Mouse (Mus musculus) neural tube, embryonic 15.5 days (tissue): Measurements from ENCODE around the gene Cradd. TPM values are rescaled to one million over a fixed set of nuclear protein-coding genes. Genes with fewer than 3 reads are reported as not detected.

Source experiments
- ATAC-seq: fragments of 200-750 bp; cut with Nextera tagmentation; 2 replicates; pipeline ENCODE4 v1.8.0; 2017; ENCODE audit warnings: mild to moderate bottlenecking, moderate TSS enrichment, moderate library complexity; ENCODE audit not compliant: low FRiP score
- H3K27ac ChIP-seq: fragments of 300-500 bp; sonication (generic); replicated peaks from 2 replicates; pipeline ENCODE4 v1.5.1; 2015; ENCODE audit warnings: mild to moderate bottlenecking, inconsistent platforms
- H3K27me3 ChIP-seq: fragments of 300-500 bp; sonication (generic); replicated peaks from 2 replicates; pipeline ENCODE4 v1.6.1; 2015; ENCODE audit warnings: inconsistent platforms
- H3K36me3 ChIP-seq: fragments of 300-500 bp; sonication (generic); 2 replicates; pipeline ENCODE4 v1.6.1; 2015; ENCODE audit warnings: inconsistent platforms
- H3K4me1 ChIP-seq: fragments of 300-500 bp; sonication (generic); 2 replicates; pipeline ENCODE4 v1.6.1; 2015; ENCODE audit warnings: inconsistent platforms
- H3K4me2 ChIP-seq: fragments of 300-500 bp; sonication (generic); 2 replicates; pipeline ENCODE4 v1.6.1; 2015; ENCODE audit warnings: inconsistent platforms, mild to moderate bottlenecking, moderate library complexity
- H3K4me3 ChIP-seq: fragments of 300-500 bp; sonication (generic); replicated peaks from 2 replicates; pipeline ENCODE4 v1.5.1; 2015; ENCODE audit warnings: mild to moderate bottlenecking, inconsistent platforms
- H3K9ac ChIP-seq: fragments of 300-500 bp; sonication (generic); replicated peaks from 2 replicates; pipeline ENCODE4 v1.6.1; 2015; ENCODE audit warnings: mild to moderate bottlenecking, inconsistent platforms
- H3K9me3 ChIP-seq: fragments of 300-500 bp; sonication (generic); replicated peaks from 2 replicates; pipeline ENCODE4 v1.6.1; 2016; ENCODE audit warnings: inconsistent platforms
- WGBS: fragments of 180-500 bp; shearing (Covaris S2); methylation state at CpG from one replicate; pipeline ENCODE4 v1.1.7; 2015; ENCODE audit warnings: mixed read lengths; 5-methylcytosine and 5-hydroxymethylcytosine counted together
- polyA plus RNA-seq: library from polyadenylated mRNA; unstranded; fragments of >200 nt; fragmentation: Nextera tagmentation; extraction: Ambion mirVana; gene quantifications from 2 replicates; pipeline ENCODE4 v1.2.1, GENCODE M21; 2015

Cradd gene
- polyA plus RNA-seq, 1 experiment from 2014 or later = 8.2 TPM

DNA sequence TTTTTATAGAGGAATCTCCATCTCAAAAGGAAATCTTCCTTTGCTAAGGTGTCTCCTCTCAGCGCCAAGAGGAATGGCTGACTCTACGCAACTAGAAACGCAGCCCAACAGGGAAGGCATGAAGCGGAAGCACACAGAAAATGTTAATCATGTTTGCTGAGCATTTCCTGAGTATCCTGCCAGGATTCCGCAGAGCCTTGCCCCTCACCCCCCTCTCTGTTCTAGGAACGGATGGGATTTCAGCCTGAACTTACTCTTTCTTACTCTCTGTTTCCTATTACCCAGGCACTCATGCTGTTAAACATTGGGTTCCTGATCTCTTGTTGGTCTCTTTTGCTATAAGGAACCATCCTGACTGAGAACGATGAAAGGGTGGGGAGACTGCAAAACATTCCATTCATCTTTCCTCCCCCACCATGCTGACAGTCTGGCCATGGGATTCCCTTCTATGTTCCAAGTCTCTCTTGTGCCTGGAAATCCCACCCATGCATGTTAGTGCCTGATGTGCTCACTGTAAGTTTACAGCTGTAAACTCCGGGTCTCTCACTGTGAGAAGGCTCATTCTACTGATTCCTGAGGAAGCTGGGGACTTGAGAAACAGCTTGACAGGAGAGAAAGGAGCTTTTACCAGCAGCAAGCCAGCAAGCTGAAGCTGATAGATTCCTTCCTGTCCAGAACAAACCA, 161.1 kb downstream of the Cradd start:
- Histone ChIP-seq H3K9ac (no peak overlapping the region), H3K9me3 (no peaks in the 10 kb centered on the region), H3K27ac (no peak overlapping the region), H3K4me2 (no peak overlapping the region), H3K27me3 (no peaks in the 10 kb centered on the region), H3K4me1 (peaks cover 11% of the 10 kb centered on the region), H3K4me3 (no peak overlapping the region), H3K36me3 (no peaks in the 10 kb centered on the region)
- ATAC-seq = no peak
- WGBS = 59% methylated on average over 8 of the region's 8 CpGs

DNA sequence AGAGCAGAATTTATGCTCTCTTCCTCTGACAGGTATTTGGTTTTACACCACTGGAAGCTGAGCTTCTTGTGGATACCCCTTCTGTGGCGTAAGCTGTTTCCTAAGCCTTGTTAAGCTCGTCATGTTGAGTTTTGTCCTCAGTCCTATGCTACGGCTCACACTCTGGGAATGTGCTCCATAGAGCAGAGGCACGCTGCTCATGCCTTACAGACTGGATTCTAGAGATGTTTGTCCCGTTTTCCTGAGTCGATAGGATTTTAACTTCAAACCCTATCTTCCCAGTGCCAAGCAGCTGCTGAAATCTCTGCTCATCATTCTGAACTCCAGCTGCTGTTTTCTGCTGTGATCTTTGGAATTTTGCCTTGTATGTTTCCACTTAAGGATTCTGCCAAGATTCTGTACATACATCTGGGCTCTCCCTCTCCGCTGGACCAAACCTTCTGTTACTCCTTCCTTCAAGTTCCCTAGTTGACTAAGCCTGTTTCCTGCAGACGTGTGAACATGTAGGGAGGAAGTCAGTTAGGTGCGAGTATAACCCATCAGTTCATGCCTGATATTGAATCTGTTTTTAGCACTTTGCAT, 164.2 kb downstream of the Cradd start:
- Histone ChIP-seq H3K36me3 (no peaks in the 10 kb centered on the region), H3K27ac (no peak overlapping the region), H3K4me1 (peaks cover 11% of the 10 kb centered on the region), H3K27me3 (no peaks in the 10 kb centered on the region), H3K9me3 (no peaks in the 10 kb centered on the region), H3K9ac (no peak overlapping the region), H3K4me3 (no peak overlapping the region), H3K4me2 (no peak overlapping the region)
- WGBS = 78% methylated on average over 9 of the region's 9 CpGs
- ATAC-seq = no peak

DNA sequence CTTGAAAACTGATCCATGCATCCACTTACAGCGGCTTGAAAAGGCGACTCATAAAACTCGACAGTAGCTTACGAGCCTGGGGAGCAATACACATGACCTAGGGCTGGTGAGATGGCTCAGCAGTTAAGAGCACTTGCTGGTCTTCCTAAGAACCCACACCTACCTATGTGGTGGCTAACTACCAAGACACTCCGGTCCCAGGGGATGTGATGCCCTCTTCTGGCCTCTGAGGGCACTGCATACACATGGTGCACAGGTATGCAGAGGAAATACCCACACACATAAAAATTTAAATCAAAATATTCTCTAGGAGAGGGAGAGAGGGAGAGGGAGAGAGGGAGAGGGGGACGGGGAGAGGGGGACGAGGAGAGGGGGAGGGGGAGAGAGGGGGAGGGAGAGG, 167.5 kb downstream of the Cradd start:
- 90% methylated on average over 5 of the region's 7 CpGs for WGBS
- H3K4me2 ChIP-seq = no peak overlapping the region
- H3K4me1 ChIP-seq = no peaks in the 10 kb centered on the region
- no peak overlapping the region for H3K9ac ChIP-seq
- no peaks in the 10 kb centered on the region for H3K27me3 ChIP-seq
- no peak overlapping the region for H3K4me3 ChIP-seq
- no peak for ATAC-seq
- no peak overlapping the region for H3K27ac ChIP-seq
- H3K9me3 ChIP-seq = no peaks in the 10 kb centered on the region
- H3K36me3 ChIP-seq = no peaks in the 10 kb centered on the region

DNA sequence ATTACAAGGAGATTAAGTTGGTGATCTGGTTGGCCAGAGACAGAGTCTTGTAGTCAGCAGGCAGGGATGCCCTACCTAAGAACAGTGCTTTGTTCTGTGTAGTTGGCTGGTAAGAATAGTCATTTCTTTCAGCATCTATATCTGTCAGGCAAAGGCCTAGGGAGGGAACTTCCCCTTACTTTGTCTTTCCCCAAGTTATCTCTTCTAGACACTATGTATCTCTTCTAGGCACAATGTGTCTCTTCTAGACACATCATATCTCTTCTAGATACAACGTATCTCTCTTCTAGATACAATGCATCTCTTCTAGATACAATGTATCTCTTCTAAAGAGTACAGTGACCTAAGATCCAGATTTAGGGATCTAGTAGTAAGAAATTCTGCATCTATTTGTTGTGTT, 169.3 kb downstream of the Cradd start:
- Histone ChIP-seq H3K9ac (no peak overlapping the region), H3K36me3 (no peaks in the 10 kb centered on the region), H3K27ac (no peak overlapping the region), H3K4me1 (no peaks in the 10 kb centered on the region), H3K4me3 (no peak overlapping the region), H3K4me2 (no peak overlapping the region), H3K27me3 (no peaks in the 10 kb centered on the region), H3K9me3 (no peaks in the 10 kb centered on the region)
- 86% methylated on average over 1 of the region's 1 CpGs for WGBS
- no peak for ATAC-seq

DNA sequence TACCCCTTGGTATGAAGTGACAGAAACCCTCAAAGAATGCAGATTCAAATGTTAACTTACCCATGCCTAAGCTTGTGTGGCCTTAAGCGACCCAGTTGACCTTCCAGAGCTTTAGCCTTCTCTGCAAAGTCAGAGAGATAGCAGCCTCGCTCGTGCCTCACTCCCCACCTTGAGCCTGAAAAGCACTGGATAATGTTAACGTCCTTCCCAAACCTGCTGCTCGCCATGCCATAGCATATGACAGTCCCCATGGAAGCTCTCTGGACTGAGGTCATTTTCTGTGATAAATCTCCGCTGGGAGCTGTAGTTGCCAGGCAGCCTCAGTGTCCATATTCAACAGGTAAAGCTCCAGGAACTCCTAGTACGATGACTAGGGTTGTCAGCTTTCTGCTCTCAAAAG, 170.7 kb downstream of the Cradd start:
- WGBS = 82% methylated on average over 7 of the region's 7 CpGs
- no peak for ATAC-seq
- H3K4me2 ChIP-seq = no peak overlapping the region
- H3K4me1 ChIP-seq = no peaks in the 10 kb centered on the region
- H3K9me3 ChIP-seq = no peaks in the 10 kb centered on the region
- no peaks in the 10 kb centered on the region for H3K36me3 ChIP-seq
- H3K4me3 ChIP-seq = no peak overlapping the region
- no peaks in the 10 kb centered on the region for H3K27me3 ChIP-seq
- H3K27ac ChIP-seq = no peak overlapping the region
- H3K9ac ChIP-seq = no peak overlapping the region

DNA sequence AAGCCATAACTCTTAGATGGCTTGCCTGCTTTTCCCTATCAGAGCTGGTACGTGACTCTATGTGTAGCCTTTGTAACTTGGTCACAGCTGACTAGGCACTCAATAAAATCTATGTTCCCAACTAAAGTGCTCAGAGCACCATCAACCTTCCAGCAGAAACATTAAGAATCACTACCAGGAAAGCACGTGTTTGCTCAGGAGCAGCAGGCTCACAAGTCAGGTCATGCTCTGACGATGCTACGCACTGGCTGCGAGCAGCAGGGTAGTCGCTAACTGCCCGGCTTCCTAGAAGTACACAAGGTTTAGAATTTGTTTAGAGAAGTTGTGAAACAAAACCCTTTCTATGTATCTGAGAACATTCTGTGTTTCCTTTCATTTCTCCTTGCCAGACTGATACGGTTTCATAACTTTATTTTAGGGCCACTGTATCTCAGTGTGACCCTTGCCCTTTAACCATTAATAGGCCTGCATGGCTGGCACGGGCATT, 171.4 kb downstream of the Cradd start:
- 79% methylated on average over 9 of the region's 9 CpGs for WGBS
- no peak overlapping the region for H3K4me2 ChIP-seq
- H3K27ac ChIP-seq = no peak overlapping the region
- no peaks in the 10 kb centered on the region for H3K4me1 ChIP-seq
- no peak overlapping the region for H3K9ac ChIP-seq
- H3K4me3 ChIP-seq = no peak overlapping the region
- no peaks in the 10 kb centered on the region for H3K27me3 ChIP-seq
- no peak for ATAC-seq
- H3K36me3 ChIP-seq = no peaks in the 10 kb centered on the region
- H3K9me3 ChIP-seq = no peaks in the 10 kb centered on the region

DNA sequence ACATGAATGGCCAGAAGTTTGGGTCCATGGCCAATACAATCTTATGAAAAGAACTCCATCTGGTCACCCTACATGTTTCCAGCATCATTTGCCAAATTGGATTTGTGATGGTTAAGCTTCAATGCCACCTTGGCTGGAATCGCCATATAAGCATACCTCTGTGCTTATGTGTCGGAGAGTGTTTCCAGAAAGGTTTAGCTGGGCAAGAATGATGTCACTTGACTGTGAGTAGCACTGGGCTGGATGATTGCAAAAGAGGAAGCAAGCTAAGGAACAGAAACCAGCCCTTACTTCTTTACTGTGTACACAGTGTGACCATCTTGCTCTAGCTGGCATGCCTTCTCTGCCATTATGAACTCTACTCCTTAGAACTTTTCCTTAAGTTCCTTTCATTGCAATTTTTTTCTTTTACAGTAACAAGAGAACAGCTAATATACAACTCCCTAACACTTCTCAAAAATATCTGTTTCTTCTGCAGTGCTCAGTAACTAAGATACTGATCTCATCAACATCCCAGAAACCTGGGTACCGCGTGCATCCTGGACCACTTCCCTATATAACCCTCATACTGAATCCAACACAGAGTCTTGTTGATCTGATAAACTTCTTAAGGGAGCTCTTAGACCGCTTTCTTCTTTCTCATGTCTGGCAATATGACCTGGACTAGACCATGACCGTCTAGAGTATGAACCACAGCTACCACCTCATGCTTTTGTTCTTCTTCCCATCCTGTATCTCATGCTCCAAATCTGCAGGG, 172.7 kb downstream of the Cradd start:
- Histone ChIP-seq H3K4me1 (peaks cover 9% of the 10 kb centered on the region), H3K36me3 (no peaks in the 10 kb centered on the region), H3K27ac (no peak overlapping the region), H3K4me3 (no peak overlapping the region), H3K9me3 (no peaks in the 10 kb centered on the region), H3K4me2 (no peak overlapping the region), H3K27me3 (no peaks in the 10 kb centered on the region), H3K9ac (no peak overlapping the region)
- ATAC-seq = no peak
- 94% methylated on average over 6 of the region's 6 CpGs for WGBS

DNA sequence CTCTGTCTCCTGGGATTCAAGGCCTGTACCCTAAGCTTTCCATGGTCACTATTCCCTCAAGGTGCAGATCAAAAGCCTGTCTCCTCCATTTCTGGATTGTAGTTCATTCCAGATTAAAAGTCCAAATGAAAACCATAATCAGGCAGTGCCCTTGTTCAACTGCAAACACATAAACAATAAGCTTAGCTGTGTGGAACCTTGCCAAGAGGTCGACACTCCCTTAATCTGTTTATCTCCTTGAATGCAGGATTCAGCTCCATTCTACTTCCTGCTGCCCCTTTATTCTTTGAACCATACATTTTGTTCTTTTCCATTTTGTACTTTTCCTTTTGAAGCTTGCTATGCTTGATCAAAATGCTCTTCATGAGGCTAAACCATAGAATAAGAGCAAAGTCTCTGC, 174.3 kb downstream of the Cradd start:
- Histone ChIP-seq H3K9me3 (no peaks in the 10 kb centered on the region), H3K4me1 (peaks cover 21% of the 10 kb centered on the region), H3K9ac (no peak overlapping the region), H3K4me2 (no peak overlapping the region), H3K27ac (no peak overlapping the region), H3K4me3 (no peak overlapping the region), H3K27me3 (no peaks in the 10 kb centered on the region), H3K36me3 (no peaks in the 10 kb centered on the region)
- WGBS = 63% methylated on average over 1 of the region's 1 CpGs
- no peak for ATAC-seq

DNA sequence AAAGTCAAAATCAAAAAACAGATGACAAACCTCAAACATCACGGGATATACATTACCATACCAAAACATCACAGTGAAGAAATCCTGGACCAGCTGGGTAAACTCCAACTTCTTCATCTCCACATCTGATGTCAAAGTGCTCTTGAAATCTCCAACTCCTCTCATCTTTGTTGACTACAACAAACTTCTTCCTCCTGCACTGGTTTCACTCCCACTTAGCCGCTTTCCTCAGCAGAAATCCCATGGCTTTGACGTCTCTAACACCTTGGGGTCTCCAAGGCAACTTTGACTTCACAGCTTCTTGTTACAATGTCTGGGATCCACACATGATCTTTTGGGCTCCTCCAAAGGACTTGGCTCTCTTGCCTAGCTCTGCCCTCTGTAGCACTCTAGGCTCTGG, 175.3 kb downstream of the Cradd start:
- Histone ChIP-seq H3K4me2 (no peak overlapping the region), H3K27me3 (no peaks in the 10 kb centered on the region), H3K9me3 (no peaks in the 10 kb centered on the region), H3K27ac (no peak overlapping the region), H3K4me1 (peaks cover 31% of the 10 kb centered on the region), H3K9ac (no peak overlapping the region), H3K4me3 (no peak overlapping the region), H3K36me3 (no peaks in the 10 kb centered on the region)
- no peak for ATAC-seq
- 95% methylated on average over 3 of the region's 3 CpGs for WGBS

DNA sequence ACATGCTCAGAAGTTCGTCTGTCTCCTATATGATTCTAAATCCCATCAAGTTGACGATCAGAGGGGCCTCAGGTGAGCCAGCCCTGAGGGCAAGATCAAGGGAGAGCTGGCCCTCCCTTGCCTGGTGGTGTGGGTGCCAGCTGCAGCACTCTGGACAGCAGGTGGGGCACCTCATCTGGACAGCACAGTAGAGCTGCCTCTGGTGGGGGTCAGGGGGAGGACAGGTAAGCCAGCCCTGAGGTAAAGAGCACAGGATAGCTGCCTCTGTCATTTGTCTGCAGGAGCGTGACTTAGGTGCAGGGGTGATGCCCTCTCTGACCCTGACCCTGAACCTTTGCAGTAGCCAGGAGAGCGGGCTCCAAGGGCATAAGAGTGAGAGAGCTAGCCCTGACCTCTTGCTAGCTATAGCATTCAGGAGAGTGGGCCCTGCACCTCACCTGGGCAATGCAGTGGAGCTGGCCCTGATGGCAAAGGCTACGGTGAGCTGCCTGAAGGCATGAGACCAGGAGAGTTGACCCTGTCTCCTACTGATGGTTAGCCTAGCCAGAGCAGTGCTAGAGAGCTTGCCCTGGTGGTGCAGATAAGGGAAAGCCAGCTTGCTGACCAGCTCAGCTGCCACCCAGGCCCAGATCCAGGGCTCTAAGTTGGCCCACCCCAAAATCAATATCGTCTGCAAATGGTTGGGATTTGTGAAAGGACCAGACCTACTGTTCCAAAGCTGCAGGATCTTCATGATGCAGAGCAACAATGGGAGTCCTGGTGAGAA, 176.6 kb downstream of the Cradd start:
- H3K4me1 ChIP-seq = peaks cover 44% of the 10 kb centered on the region
- H3K27me3 ChIP-seq = no peaks in the 10 kb centered on the region
- H3K4me2 ChIP-seq = no peak overlapping the region
- no peaks in the 10 kb centered on the region for H3K9me3 ChIP-seq
- 92% methylated on average over 6 of the region's 6 CpGs for WGBS
- H3K4me3 ChIP-seq = no peak overlapping the region
- H3K36me3 ChIP-seq = no peaks in the 10 kb centered on the region
- no peak overlapping the region for H3K9ac ChIP-seq
- H3K27ac ChIP-seq = no peak overlapping the region
- ATAC-seq = no peak

DNA sequence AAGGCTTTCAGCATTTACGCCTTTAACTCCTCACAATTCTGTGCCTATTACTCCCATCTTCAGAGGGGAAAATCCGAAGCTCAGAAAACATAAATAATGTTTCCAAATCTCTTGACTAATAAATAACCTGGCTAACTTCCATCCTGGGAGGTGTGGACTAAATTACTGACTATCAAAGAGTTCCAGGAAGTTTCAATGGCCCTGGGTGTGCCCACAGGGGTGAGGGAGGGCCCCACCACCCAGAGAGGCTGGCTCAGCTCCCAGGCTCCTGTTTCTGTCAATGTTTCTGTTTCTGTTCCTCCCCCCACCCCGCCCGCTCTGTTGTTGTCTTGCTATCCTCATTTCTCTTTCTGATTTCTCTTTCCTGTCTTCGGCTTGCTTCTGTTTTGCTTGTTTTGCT, 177.4 kb downstream of the Cradd start:
- WGBS = 54% methylated on average over 5 of the region's 5 CpGs
- no peaks in the 10 kb centered on the region for H3K36me3 ChIP-seq
- no peaks in the 10 kb centered on the region for H3K9me3 ChIP-seq
- H3K4me3 ChIP-seq = no peak overlapping the region
- no peak for ATAC-seq
- H3K4me2 ChIP-seq = no peak overlapping the region
- no peak overlapping the region for H3K27ac ChIP-seq
- H3K9ac ChIP-seq = no peak overlapping the region
- H3K4me1 ChIP-seq = peaks cover 44% of the 10 kb centered on the region
- H3K27me3 ChIP-seq = no peaks in the 10 kb centered on the region
